Mouse (Mus musculus) left cerebral cortex, postnatal 14 days (tissue): ENCODE results near the gene Psmd13. TPM values are rescaled to one million over a fixed set of nuclear protein-coding genes. Genes with fewer than 3 reads are reported as not detected.
A peak's percentile ranks its signal among the peaks of the same experiment; 100 is the strongest.

ENCODE experiments used
- DNase-seq, 2 experiments: peaks; one replicate each; pipeline ENCODE4 v3.0.0; 2021 to 2022; ENCODE audit warnings: low spot score in 2 of 2, mixed read lengths in 1 of 2
- intact Hi-C: fragments of 180-260 bp; cut with DNase I; formaldehyde crosslinking; loops from one replicate; pipeline ENCODE4 v1.15.1; 2025
- long read RNA-seq, 2 experiments: library from polyadenylated mRNA; stranded (forward); transcript quantifications; one replicate each; pipeline ENCODE4 v2.0.0; 2021
- total RNA-seq, 2 experiments: library from RNA; stranded (reverse); gene quantifications; 2 replicates each; pipeline ENCODE4 v1.2.3; 2021

Gene Psmd13
- total RNA-seq, result 100 to 1,000 TPM; 128 to 133 TPM
- long read RNA-seq, experiment 1, transcript Psmd13-201 (13 exons, 1,989 nt), result major isoform, 117 of 122 reads
- long read RNA-seq, experiment 1, partial matches to known transcripts, result 3 of 122 reads
- long read RNA-seq, experiment 1, other reads (novel, unspliced or antisense), result 0 of 122 reads
- long read RNA-seq, experiment 2, transcript Psmd13-201 (13 exons, 1,989 nt), result major isoform, 92 of 102 reads
- long read RNA-seq, experiment 2, partial matches to known transcripts, result 4 of 102 reads
- long read RNA-seq, experiment 2, other reads (novel, unspliced or antisense), result 6 of 102 reads

DNA sequence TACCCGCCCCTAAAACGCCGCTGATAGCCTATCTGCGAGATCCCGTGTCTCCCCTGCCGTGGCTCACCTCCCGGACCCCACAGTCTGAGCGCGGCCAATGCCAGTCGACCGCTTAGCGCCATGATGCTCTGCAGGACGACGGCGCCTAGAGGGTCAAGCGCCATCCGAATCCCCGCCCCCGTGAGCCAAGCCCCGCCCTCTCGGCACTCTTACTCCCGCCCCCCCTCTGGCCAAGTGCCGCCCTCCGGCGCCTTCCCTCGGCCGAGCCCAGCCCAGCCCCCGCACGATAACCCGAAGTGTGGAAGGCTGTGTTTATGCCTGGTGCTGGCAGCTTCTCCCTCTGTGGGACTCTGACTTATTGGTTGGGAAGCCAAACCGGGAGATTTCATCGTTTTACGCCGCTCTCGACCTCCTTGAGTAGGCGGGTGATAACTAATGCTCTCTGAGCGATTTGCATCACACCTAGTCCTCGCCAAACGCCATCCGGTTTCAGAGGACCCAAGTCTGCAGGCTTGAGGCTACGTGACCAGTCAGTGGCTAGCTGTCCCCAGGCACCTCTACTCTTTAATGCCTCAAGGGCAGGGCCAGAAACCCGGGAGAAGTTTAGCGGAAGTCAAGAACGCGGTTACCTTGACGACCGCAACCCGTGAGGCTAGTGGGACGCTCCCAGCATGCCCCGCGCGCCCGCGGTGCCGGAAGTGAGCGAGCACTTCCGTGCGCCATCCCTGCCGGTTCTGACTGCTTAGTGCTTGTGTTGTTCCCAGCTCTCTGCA is at the start of gene Psmd13, which contains the start of gene Sirt3:
Gene Psmd13 (plus strand): TSS at position 273 of the 773 bp plus-strand sequence.
Gene Sirt3 (minus strand): TSS at position 614 of the 773 bp plus-strand sequence.
- intact Hi-C loops, result loop anchor here (1.0 kb wide), 1 partner anchor 26 kb away; the partner anchor contains the start of genes Gm45785 and Ric8a
- peak; percentile 96 for DNase-seq

DNA sequence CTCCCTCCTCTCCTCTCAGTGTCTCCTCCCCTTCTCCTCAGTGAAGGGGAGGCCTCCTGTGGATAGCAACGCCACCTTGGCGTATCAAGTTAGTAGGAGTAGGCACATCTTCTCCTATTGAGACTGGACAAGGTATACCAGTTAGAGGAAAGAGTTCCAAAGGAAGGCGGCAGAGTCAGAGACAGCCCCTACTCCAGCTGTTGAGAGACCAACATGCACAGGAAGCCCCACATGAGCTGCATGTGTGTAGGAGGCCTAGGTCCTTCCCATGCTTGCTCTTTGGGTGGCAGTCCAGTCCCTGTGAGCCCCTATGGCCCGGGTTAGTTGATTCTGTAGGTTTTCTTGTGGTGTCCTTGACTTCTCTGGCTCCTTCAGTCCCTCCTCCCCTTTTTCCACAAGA is 48.4 kb upstream of the Psmd13 start:
- DNase-seq, result no peak
- intact Hi-C loops, result no loop called here

DNA sequence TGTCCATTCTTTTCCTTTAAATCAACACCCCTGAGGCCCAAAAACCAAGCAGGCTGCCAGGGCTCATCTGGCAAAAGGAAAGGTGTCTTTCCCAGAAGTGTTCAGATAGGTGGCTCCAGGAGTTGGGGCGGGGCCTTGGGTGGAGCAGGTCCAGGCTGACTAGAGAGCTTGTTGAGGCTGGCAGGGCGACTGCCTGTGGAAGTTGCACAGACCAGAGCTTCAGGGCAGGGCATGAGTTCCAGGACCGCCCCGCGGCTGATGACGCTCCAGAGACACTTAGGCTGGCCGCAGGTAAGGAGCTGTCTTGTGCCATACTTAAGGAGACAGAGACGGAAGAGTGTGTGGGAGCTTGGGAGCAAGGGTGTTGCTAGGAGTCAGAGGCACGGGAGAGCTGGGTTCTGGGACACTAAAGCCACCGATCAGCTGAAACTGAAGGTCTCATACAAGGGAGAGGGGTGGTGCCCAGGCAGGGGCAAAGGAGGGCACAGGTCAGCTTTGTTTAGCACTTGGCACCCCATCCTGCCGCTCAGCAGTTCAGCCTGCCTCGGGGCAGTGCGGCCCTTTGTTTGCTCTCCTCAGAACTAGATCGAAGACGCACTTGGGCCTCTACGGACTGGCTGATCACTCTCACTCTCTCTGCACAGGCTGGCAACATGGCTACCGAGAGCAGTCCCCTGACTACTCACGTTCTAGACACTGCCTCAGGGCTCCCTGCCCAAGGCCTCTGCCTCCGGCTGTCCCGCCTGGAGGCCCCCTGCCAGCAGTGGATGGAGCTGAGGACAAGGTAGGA is 46.6 kb upstream of the Psmd13 start, which contains the start of gene Urah:
Gene Urah (plus strand): TSS at position 51 of the 790 bp plus-strand sequence.
- no peak for DNase-seq
- intact Hi-C loops, result no loop called here

DNA sequence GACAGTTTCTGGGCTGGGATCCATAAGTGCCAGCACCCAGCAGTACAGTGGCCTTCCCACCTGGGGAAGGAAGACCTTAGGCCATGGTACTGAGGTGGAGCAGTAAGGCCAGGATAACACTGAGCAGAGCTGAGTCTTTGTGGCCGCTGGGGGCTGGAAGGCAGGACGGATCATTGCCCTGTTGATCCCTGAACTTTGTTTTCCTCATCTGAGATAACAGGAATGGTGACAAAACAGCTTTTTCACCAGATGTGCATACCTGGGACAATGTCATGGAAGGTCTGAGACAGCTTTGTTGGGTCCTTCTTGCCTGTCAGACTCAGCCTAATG is 46.0 kb upstream of the Psmd13 start:
- DNase-seq, result no peak
- intact Hi-C loops, result no loop called here

DNA sequence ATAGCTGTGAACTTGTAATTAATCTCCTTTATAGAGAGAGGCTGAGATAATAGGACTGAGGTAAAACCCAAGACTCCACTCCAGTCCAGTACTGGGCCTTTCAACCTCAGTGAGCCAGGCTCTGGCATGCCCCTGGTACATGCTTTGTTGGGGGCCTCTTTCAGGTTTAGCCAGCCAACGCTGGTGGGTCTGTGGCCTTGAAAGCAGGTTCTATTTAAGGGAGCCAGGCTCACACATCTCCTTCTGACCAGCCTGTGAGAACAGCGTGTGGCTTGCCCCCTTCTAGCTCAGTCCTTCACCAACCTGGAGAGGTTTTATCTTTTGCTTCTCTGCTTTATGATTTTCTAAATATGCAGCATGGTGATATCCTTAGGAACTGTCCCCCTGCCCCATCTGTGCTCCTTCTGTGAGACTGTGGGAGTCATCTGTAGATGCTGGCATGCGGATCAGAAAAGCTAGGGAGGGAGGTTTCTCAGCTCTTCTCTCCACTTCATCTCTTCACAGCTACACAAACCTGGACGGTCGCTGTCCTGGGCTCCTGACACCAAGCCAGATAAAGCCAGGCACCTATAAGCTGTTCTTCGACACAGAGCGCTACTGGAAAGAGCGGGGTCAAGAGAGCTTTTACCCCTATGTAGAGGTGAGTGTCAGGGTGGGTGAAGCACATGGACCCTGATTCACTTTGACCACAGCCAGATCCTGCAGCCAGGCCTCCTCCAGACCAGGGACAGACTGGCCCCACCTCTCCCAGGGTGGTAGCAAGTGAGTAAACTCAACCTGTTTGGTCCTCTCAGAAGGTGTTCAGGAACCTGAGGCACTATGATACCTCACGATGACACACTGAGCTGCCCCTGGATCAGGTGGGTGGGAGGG is 45.3 kb upstream of the Psmd13 start:
- DNase-seq, result peak; percentile 35 to 71
- intact Hi-C loops, result no loop called here

DNA sequence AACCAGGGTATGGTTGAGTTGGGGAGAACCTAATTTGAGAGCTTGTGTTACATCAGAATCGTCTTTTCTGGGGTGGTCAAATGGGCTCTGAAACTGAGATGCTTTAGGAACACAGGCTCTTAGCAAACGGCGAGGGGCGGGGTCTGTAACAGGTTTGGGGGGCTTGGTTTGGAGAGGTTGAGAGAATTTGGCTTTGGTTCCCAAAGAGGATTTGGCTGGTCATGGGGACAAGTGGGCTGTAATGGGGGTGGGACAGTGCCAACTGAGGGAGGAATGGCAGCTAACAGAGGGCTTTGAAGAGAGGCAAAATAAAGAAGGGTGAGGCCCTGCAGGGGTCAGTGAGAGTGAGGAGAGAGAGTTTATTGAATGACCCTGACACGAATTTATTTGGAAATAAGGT is 42.2 kb upstream of the Psmd13 start:
- intact Hi-C loops, result no loop called here
- no peak for DNase-seq

DNA sequence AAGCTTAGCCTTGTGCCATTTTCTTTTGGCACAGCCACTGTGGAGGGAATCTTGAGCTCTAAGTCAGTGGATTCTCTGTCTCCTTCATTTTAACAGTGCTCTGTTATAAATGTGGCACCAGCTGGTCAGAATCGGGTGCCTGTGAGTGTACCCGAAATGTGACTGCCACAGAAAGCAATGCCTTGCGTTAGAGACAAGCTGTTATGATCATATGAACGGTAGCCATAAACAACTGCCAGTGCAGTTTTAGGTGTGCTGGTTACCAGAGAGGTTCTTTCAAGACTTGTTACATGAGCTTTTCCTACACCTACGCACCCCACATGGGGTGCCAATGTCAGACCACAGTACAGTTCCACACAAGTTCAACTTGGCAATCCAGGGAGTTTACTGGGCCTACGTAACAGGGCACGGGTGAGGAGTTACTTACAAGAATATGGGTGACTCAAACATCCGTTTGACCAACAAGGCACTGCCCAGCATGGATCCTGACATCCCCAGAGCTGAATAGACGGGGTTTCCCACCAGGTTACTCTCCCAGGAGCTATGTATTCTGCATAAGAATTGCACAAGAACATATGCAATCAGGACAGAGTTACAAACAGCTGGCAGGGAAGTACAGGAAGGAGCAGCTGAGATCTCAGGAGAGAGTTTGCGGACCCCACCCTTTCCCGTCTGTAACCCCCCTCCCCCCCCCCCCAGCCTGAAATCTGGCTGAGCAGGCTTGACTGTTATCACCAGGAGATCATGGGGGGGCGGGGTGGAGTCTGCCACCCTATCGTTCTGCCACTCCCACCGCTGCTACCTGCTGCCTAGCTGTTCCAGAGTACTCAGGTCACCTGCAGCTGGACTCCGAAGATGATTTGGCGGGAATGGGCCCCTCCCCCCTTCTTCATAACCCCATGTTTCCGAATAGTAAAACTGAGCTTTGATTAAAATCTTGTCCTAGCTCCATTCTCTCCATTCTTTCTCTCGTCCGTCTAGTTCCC is 40.7 kb upstream of the Psmd13 start:
- no peak for DNase-seq
- intact Hi-C loops, result loop anchor here (10.0 kb wide), 1 partner anchor 334 kb away; the partner anchor contains the start of gene Rnh1

DNA sequence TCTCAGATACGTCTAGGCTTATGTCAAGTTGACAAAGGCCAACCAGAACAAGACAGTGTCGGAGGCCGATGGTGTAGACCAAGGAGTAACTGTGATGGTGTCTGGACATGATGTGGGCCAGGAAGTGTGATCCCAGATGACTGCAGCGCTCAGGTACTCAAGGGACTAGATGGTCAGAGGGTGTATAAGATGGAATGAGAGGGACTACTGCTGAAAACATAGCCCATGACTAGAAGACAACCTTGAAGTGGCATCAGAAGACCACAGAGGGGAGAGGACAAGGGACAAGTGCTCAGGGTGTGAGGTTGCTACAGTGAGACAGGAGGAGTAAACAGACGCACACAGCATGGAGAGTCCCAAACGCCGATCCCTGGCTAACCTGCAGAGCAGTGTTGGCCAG is 38.0 kb upstream of the Psmd13 start:
- intact Hi-C loops, result loop anchor here (2.0 to 10.0 kb wide), 2 partner anchors 205 to 331 kb away; partner anchors contain the start of gene Rnh1
- no peak for DNase-seq

DNA sequence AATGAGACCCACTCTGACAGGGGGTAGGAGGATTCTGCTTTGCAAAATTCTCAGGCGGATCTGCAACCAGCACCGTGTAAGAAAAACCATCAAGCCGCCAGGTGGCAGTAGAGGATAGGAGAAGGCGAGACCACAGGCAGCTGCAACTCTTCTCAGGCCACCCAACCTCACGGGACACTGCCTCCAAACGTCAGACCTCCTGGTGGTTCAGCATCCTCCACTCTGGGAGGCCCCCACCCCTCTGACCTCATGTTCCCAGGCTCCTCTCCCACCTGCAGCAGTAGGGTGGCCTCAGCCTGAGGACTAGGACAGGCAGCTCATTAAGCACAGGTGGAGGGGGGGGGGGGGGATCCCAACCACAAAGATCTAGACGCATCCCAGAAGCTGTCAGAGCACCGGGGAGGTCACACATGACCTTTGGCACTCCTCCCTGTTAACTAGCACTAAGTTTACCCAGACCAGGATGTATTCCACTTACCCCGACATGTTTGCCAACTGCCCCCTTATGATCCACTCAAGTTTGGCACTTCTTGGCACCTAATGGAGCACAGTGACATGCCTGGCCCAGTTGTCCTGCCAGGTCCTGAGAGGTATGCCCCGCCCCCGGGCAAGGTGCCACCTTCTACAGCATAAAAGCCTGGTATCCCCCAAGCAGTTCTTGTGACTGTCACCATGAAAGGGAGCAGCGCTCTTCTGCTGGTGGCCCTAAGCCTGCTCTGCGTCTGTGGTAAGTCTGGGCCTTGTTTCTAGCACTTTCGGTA is 36.7 kb upstream of the Psmd13 start, which contains the start of gene Scgb1c1:
Gene Scgb1c1 (plus strand): TSS at position 643 of the 761 bp plus-strand sequence.
- intact Hi-C loops, result loop anchor here (1.0 to 10.0 kb wide), 3 partner anchors 58 to 330 kb away; partner anchors contain the start of gene Rnh1
- peak; percentile 87 to 92 for DNase-seq

DNA sequence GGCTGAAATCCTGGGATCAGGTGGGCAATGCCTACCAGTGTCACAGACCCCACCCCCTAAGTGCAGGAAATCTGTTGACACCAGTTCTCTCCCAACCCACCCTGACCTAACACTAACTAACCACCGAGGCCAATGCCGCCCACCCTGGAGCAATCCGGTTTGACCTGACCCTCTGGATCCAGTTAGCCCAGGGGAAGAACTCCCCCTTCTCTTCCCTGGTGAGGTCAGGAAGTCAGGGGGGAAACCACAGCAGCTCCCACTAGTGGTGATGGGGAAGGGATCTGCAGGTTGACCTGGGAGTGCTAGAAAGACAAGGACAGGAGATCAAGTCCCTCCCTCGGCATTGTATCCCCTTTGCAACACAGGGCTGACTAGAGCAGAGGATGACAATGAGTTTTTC is 36.1 kb upstream of the Psmd13 start:
- no peak for DNase-seq

DNA sequence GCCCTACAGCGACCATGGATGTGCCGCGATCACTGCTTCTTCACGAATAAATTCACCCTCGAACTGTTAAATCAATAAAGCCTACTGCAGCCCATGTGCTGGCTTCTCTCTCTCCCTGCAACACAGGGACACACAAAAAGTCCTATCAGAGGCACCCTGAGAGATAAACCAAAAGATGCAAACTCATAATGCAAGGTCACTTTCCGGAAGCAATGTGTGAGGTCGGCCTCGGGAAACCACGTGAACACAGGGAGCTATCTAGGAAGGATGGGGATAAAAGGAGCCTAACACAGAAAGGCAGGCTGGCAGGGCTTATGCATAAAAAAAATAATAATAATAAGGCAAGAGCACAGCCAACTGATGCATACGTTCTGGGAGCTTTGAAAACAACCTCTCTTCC is 35.1 kb upstream of the Psmd13 start:
- DNase-seq, result no peak
- intact Hi-C loops, result loop anchor here (10.0 kb wide), 1 partner anchor 328 kb away; the partner anchor contains the start of gene Rnh1

More for the DNA sequence above, 36.1 kb upstream of the Psmd13 start:
- intact Hi-C loops, result loop anchor here (1.0 to 10.0 kb wide), 3 partner anchors 58 to 329 kb away; partner anchors contain the start of gene Rnh1

DNA sequence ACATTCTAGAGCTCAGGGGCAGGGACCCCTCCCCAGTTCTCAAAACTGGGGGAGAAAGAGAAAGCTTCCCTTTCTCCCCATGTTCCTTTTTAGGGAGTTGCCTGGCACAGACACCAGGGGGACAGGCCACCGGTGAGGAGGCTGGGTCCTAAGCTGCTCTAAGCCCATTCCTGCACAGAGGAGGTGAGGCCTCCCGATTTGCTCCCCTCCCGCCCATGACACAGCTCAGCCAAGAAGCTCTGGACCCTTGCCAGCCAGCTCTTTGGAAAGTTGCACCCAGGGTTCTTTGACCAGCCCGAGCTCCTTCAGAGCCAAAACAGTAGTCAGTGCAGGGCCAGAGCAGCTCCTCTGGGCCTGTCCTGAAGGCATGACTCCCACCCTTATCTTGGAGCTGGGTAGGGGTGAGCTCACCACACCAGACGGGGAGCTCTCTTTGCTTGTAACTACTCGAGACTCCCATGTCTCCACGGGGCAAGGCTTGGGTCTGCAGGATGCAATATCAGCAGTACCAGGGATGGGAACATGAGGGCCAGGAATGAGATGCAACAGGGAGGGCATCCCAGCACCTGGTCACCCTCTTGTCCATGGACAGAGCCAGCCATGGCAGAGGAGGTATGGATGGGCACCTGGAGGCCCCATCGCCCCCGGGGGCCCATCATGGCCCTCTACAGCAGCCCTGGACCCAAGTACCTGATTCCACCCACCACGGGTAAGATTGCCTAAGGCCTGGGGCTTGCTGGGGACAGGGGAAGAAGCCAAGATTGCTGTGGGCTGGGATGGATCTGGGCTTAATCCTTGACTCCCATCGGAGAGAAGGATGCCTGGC is 33.8 kb upstream of the Psmd13 start, which contains the start of gene Odf3:
Gene Odf3 (plus strand): TSS at position 51 of the 826 bp plus-strand sequence.
- DNase-seq, result peak in 1 of 2 experiments; percentile 43
- intact Hi-C loops, result loop anchor here (10.0 kb wide), 1 partner anchor 327 kb away; the partner anchor contains the start of gene Rnh1

DNA sequence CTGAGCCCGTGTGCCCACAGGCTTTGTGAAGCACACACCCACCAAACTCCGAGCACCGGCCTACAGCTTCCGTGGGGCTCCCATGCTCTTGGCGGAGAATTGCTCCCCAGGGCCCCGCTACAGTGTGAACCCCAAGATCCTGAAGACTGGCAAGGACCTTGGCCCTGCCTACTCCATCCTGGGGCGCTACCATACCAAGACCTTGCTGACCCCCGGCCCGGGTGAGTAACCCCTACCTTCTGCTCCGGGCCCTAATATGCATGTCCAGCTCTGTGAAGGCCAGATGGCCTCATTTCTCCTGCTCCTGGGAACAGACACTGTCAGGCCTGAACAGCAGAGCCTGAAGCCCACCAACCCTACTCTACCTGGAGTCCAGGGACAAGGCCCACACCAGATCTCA is 33.2 kb upstream of the Psmd13 start:
- no peak for DNase-seq

DNA sequence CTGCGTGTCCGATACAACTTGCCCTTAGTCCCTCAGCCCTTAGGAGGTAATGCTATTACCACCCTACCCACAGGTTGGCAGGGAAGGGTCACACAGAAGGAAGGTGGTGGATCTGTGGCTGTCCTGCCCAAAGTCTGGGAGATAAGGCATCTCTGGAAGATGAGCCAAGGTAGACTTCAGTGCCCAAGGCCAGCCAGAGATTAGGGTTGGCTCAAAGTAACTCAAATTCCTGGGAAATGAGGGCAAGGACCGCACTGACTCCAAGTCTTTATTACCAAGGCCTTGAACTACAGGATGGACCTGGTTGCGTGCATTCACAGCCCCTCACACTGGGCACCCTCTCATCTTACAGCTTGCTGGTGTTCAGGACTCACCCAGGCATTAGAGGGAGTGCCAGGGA is 29.9 kb upstream of the Psmd13 start:
- intact Hi-C loops, result no loop called here
- no peak for DNase-seq

More for the DNA sequence above, 33.2 kb upstream of the Psmd13 start:
- intact Hi-C loops, result loop anchor here (10.0 kb wide), 1 partner anchor 326 kb away; the partner anchor contains the start of gene Rnh1

DNA sequence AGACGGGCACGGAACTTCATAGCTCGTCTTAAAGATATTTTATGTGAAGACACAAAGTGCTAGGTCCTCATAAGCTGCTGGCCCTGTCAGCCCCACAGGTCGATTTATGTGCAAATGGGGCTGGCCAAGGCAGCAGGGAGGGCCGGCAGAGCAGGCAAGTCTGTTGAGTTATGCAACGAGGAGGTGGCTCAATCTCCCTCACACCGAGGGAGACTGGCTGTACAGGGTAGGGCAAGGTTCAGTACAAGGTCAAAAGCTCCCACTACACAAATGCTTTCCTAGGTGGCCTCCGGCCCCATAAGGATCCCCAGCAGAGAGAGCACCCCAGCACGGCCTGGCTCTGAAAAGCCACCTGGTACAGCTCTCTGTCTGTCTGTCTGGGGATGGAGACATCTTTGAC is 28.4 kb upstream of the Psmd13 start:
- intact Hi-C loops, result no loop called here
- no peak for DNase-seq
